Mouse (Mus musculus): Measurements from ENCODE around the gene Sp2. TPM values are rescaled to one million over a fixed set of nuclear protein-coding genes. Genes with fewer than 3 reads are reported as not detected.

The Sp2 gene
- total and polyA plus RNA-seq, 2 experiments from 2014 or later: 7.3 to 14.4 TPM

DNA sequence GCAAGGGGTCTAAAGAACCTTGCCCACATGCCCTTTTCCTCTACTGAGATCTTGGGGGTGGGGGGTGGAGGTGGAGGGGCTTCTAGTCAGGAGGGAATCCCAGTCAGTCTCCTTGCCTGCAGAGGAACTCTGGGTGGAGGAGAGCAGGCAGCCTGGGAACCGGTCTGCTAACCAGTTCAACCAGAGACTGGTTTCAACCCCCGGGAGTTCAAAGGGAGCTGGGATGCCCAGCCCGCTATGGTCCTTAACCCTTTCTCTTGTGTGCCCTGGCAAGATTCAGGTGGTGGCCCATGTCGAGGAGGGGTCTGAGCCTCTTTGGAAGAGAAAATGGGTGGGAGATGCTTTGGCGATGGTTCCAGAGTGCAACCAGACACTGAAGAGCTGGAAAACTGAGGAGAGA, 54.1 kb downstream of the Sp2 start:
- WGBS: 7% methylated on average over 5 of the region's 5 CpGs
- no peak for TF ChIP-seq CTCF (IDR thresholded peaks at IDR 0.05; ENCODE audit: low read depth)
- H3K36me3 ChIP-seq (ENCODE audit: insufficient read depth, low read length): no peaks in the 10 kb centered on the region
- no peak overlapping the region for H3K27ac ChIP-seq
- H3K4me3 ChIP-seq (ENCODE audit: low read length): no peak overlapping the region
- H3K27me3 ChIP-seq (ENCODE audit: insufficient read depth, low read length): no peaks in the 10 kb centered on the region
- no peak overlapping the region for H3K4me2 ChIP-seq (ENCODE audit: low read depth, low read length)
- H3K9ac ChIP-seq (replicated peaks; ENCODE audit: low read length): no peak overlapping the region
- ATAC-seq (no peak), DNase-seq (ENCODE audit: low spot score) (no peak)
- no peaks in the 10 kb centered on the region for H3K4me1 ChIP-seq (ENCODE audit: insufficient read depth, low read length)
- no peaks in the 10 kb centered on the region for H3K9me3 ChIP-seq (ENCODE audit: low read length)

DNA sequence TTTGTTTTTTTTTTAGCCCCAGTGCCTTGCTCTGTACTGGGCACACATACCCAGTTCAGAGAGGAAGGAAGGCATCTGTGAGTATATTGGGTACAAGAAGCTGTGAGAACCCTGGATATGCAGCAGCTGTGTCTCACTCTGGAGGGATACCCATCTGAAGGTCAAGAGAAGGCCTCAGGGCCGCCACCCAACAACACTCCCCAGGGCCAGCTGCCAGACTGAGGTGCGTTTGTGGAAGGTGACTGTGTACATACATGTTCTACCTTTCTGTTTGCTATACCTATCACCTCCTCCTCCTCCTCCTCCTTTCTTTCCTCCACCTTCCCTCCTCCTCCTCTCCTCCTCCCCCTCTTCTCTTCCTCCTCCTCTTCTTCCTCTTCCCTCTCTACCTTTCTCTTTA, 54.7 kb downstream of the Sp2 start, which contains the start of gene Prr15l:
Gene Prr15l (plus strand): TSS at position 17 of the 400 bp plus-strand sequence.
- H3K4me3 ChIP-seq (ENCODE audit: low read length): no peak within 1 kb of the TSS
- DNase-seq (ENCODE audit: low spot score) (no peak), ATAC-seq (no peak)
- WGBS: 78% methylated on average over 2 of the region's 2 CpGs
- no peak for TF ChIP-seq CTCF (IDR thresholded peaks at IDR 0.05; ENCODE audit: low read depth)
- no peak within 1 kb of the TSS for H3K4me2 ChIP-seq (ENCODE audit: low read depth, low read length)
- no peaks in the 10 kb centered on the region for H3K9me3 ChIP-seq (ENCODE audit: low read length)
- no peak within 1 kb of the TSS for H3K9ac ChIP-seq (replicated peaks; ENCODE audit: low read length)
- H3K27me3 ChIP-seq (ENCODE audit: insufficient read depth, low read length): no peaks in the 10 kb centered on the region
- H3K4me1 ChIP-seq (ENCODE audit: insufficient read depth, low read length): no peaks in the 10 kb centered on the region
- H3K27ac ChIP-seq: no peak within 1 kb of the TSS
- no peaks in the 10 kb centered on the region for H3K36me3 ChIP-seq (ENCODE audit: insufficient read depth, low read length)

DNA sequence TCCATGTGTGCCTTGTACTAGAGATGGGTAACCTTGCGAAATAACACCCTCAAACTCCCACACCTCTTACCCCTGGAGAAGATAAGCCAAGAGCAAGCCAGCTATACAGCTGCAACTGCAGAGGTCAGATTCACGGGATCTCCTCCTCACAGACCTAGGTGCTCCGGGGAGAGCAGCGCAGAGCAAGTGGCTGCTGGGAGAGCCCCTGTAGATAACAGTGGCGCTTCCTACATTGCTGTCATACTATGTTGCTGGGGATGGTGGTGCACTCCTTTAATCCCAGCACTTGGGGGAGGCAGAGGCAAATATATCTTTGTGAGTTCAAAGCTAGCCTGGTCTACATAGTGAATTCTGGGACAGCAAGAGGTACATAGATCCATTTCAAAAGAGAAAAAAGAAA, 56.2 kb downstream of the Sp2 start:
- H3K9me3 ChIP-seq (ENCODE audit: low read length): no peaks in the 10 kb centered on the region
- no peak overlapping the region for H3K27ac ChIP-seq
- 90% methylated on average over 5 of the region's 5 CpGs for WGBS
- H3K4me1 ChIP-seq (ENCODE audit: insufficient read depth, low read length): no peaks in the 10 kb centered on the region
- no peak for ATAC-seq
- DNase-seq (ENCODE audit: low spot score): no peak
- H3K4me3 ChIP-seq (ENCODE audit: low read length): no peak overlapping the region
- no peak overlapping the region for H3K4me2 ChIP-seq (ENCODE audit: low read depth, low read length)
- no peaks in the 10 kb centered on the region for H3K36me3 ChIP-seq (ENCODE audit: insufficient read depth, low read length)
- no peak overlapping the region for H3K9ac ChIP-seq (replicated peaks; ENCODE audit: low read length)
- no peaks in the 10 kb centered on the region for H3K27me3 ChIP-seq (ENCODE audit: insufficient read depth, low read length)
- TF ChIP-seq CTCF (IDR thresholded peaks at IDR 0.05; ENCODE audit: low read depth): no peak

- Histone ChIP-seq H3K4me1 (ENCODE audit: insufficient read depth, low read length) (no peaks in the 10 kb centered on the region), H3K4me2 (ENCODE audit: low read depth, low read length) (no peak overlapping the region), H3K4me3 (ENCODE audit: low read length) (no peak overlapping the region), H3K27ac (no peak overlapping the region), H3K9me3 (ENCODE audit: low read length) (no peaks in the 10 kb centered on the region), H3K27me3 (ENCODE audit: insufficient read depth, low read length) (no peaks in the 10 kb centered on the region), H3K36me3 (ENCODE audit: insufficient read depth, low read length) (no peaks in the 10 kb centered on the region), H3K9ac (replicated peaks; ENCODE audit: low read length) (no peak overlapping the region)
- DNase-seq (ENCODE audit: low spot score) (no peak), ATAC-seq (no peak)
- no peak for TF ChIP-seq CTCF (IDR thresholded peaks at IDR 0.05; ENCODE audit: low read depth)
- WGBS: 85% methylated on average over 12 of the region's 12 CpGs
These were observed 57.1 kb downstream of the Sp2 start for GRCm38 (mm10) chr11:96925469-96926148.

DNA sequence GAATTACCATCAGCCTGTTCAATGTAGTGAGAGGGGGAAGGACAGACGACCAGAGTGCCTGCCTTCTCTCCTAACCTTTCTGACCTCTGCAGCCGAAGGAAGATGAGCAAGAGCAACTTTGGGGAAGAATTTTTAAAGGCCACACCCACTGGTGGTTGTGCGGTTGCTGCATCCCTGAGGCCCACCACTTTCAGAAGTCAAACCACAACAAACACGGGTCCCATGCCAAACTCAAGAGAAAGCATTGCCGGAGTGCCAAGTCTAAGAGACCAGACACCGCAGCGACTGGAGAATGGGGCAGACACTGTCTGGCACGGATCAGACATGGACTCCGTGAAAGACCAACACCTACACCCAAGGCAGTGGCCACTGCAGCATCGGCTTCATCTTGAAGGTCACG, 57.9 kb downstream of the Sp2 start:
- no peak for ATAC-seq
- Histone ChIP-seq H3K4me3 (ENCODE audit: low read length) (no peak overlapping the region), H3K4me2 (ENCODE audit: low read depth, low read length) (no peak overlapping the region), H3K36me3 (ENCODE audit: insufficient read depth, low read length) (no peaks in the 10 kb centered on the region), H3K4me1 (ENCODE audit: insufficient read depth, low read length) (no peaks in the 10 kb centered on the region), H3K9me3 (ENCODE audit: low read length) (no peaks in the 10 kb centered on the region), H3K27ac (no peak overlapping the region), H3K9ac (replicated peaks; ENCODE audit: low read length) (no peak overlapping the region), H3K27me3 (ENCODE audit: insufficient read depth, low read length) (no peaks in the 10 kb centered on the region)
- no peak for TF ChIP-seq CTCF (IDR thresholded peaks at IDR 0.05; ENCODE audit: low read depth)
- DNase-seq (ENCODE audit: low spot score): no peak
- 79% methylated on average over 11 of the region's 11 CpGs for WGBS

GRCm38 (mm10) chr11:96919003-96919402, 63.8 kb downstream of the Sp2 start:
- no peak for ATAC-seq
- Histone ChIP-seq H3K4me1 (ENCODE audit: insufficient read depth, low read length) (peaks cover 8% of the 10 kb centered on the region), H3K4me3 (ENCODE audit: low read length) (no peak overlapping the region), H3K36me3 (ENCODE audit: insufficient read depth, low read length) (no peaks in the 10 kb centered on the region), H3K9me3 (ENCODE audit: low read length) (no peaks in the 10 kb centered on the region), H3K9ac (replicated peaks; ENCODE audit: low read length) (no peak overlapping the region), H3K27ac (no peak overlapping the region), H3K4me2 (ENCODE audit: low read depth, low read length) (no peak overlapping the region), H3K27me3 (ENCODE audit: insufficient read depth, low read length) (no peaks in the 10 kb centered on the region)
- 59% methylated on average over 6 of the region's 6 CpGs for WGBS
- DNase-seq (ENCODE audit: low spot score): no peak
- no peak for TF ChIP-seq CTCF (IDR thresholded peaks at IDR 0.05; ENCODE audit: low read depth)

DNA sequence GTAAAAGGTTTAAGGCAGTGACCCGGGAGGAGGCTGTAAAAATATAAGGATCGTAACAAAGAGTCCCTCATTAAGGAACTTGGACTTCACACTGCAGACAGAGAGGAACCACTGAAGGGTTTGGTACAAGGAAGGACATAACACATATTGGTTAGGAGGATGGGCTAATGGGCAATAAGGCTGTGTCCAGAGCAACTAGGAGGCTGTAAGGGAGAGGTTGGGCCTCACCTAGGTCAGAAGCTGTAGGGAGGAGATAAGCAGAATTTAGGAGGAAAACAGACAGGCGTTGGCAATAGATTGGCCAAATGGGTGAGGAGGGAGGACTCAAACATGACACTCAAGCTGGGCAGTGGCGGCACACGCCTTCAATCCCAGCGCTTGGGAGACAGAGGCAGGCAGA, 65.3 kb downstream of the Sp2 start:
- no peak for TF ChIP-seq CTCF (IDR thresholded peaks at IDR 0.05; ENCODE audit: low read depth)
- 93% methylated on average over 6 of the region's 6 CpGs for WGBS
- H3K4me3 ChIP-seq (ENCODE audit: low read length): no peak overlapping the region

More for the DNA sequence above, 65.3 kb downstream of the Sp2 start:
- Histone ChIP-seq H3K4me2 (ENCODE audit: low read depth, low read length) (no peak overlapping the region), H3K36me3 (ENCODE audit: insufficient read depth, low read length) (no peaks in the 10 kb centered on the region), H3K9ac (replicated peaks; ENCODE audit: low read length) (no peak overlapping the region), H3K9me3 (ENCODE audit: low read length) (no peaks in the 10 kb centered on the region), H3K27me3 (ENCODE audit: insufficient read depth, low read length) (no peaks in the 10 kb centered on the region), H3K4me1 (ENCODE audit: insufficient read depth, low read length) (peaks cover 8% of the 10 kb centered on the region), H3K27ac (no peak overlapping the region)
- ATAC-seq: no peak
- no peak for DNase-seq (ENCODE audit: low spot score)

Measured in hindbrain, postnatal 0 days (tissue).